Mouse (Mus musculus) forebrain, postnatal 0 days (tissue): Measurements from ENCODE around the gene Fignl2. TPM values are rescaled to one million over a fixed set of nuclear protein-coding genes. Genes with fewer than 3 reads are reported as not detected.

Experiments used
- ATAC-seq: fragments of 200-750 bp; cut with Nextera tagmentation; 2 replicates; pipeline ENCODE4 v1.8.0; 2017; ENCODE audit warnings: mild to moderate bottlenecking, moderate library complexity
- DNase-seq: peaks from one replicate; pipeline ENCODE4 v3.0.0-alpha.2; 2015
- H3K27ac ChIP-seq: fragments of 300-500 bp; sonication (generic); 2 replicates; pipeline ENCODE4 v1.5.1; 2014; ENCODE audit warnings: low read depth, mild to moderate bottlenecking, antibody characterized with exemption, low read length, moderate library complexity, mixed read lengths
- H3K27me3 ChIP-seq: fragments of 300-500 bp; sonication (generic); 2 replicates; pipeline ENCODE4 v1.6.1; 2014; ENCODE audit warnings: mild to moderate bottlenecking, low read length, mixed read lengths; ENCODE audit not compliant: insufficient read depth
- H3K36me3 ChIP-seq: fragments of 300-500 bp; sonication (generic); 2 replicates; pipeline ENCODE4 v1.6.1; 2014; ENCODE audit warnings: mild to moderate bottlenecking, moderate library complexity; ENCODE audit not compliant: insufficient read depth
- H3K4me1 ChIP-seq: fragments of 300-500 bp; sonication (generic); 2 replicates; pipeline ENCODE4 v1.6.1; 2014; ENCODE audit warnings: antibody characterized with exemption; ENCODE audit not compliant: insufficient read depth
- H3K4me2 ChIP-seq: fragments of 300-500 bp; sonication (generic); 2 replicates; pipeline ENCODE4 v1.6.1; 2014; ENCODE audit warnings: low read depth, mild to moderate bottlenecking, moderate library complexity
- H3K4me3 ChIP-seq: fragments of 300-500 bp; sonication (generic); 2 replicates; pipeline ENCODE4 v1.5.1; 2014; ENCODE audit warnings: low read depth, low read length, mixed read lengths
- H3K9ac ChIP-seq: fragments of 300-500 bp; sonication (generic); 2 replicates; pipeline ENCODE4 v1.6.1; 2014; ENCODE audit warnings: mild to moderate bottlenecking
- H3K9me3 ChIP-seq: fragments of 300-500 bp; sonication (generic); 2 replicates; pipeline ENCODE4 v1.6.1; 2016; ENCODE audit warnings: low read length
- CTCF ChIP-seq: sonication (generic); IDR thresholded peaks from 2 replicates; pipeline ENCODE4 v1.5.1; 2016; ENCODE audit warnings: antibody characterized with exemption, control low read depth, low read depth
- WGBS: fragments of 180-500 bp; shearing (Covaris S2); extraction: QIAGEN DNeasy Blood & Tissue Kit; methylation state at CpG from one replicate; pipeline ENCODE4 v1.1.7; 2014; 5-methylcytosine and 5-hydroxymethylcytosine counted together
- polyA plus RNA-seq: library from polyadenylated mRNA; unstranded; fragments of >200 nt; fragmentation: Nextera tagmentation; extraction: Ambion mirVana; gene quantifications from 2 replicates; pipeline ENCODE4 v1.2.1, GENCODE M21; 2015
- total RNA-seq: library from RNA; depleted of rRNA; stranded (reverse); fragments of >200 nt; gene quantifications from 2 replicates; pipeline ENCODE4 v1.2.3, GENCODE M21; 2014; rRNA removed

Fignl2 gene
- total RNA-seq (0.85 and 1.3 TPM in 2 replicates), polyA plus RNA-seq (0.06 TPM in 1 of 2 replicates, not detected in the other)

DNA sequence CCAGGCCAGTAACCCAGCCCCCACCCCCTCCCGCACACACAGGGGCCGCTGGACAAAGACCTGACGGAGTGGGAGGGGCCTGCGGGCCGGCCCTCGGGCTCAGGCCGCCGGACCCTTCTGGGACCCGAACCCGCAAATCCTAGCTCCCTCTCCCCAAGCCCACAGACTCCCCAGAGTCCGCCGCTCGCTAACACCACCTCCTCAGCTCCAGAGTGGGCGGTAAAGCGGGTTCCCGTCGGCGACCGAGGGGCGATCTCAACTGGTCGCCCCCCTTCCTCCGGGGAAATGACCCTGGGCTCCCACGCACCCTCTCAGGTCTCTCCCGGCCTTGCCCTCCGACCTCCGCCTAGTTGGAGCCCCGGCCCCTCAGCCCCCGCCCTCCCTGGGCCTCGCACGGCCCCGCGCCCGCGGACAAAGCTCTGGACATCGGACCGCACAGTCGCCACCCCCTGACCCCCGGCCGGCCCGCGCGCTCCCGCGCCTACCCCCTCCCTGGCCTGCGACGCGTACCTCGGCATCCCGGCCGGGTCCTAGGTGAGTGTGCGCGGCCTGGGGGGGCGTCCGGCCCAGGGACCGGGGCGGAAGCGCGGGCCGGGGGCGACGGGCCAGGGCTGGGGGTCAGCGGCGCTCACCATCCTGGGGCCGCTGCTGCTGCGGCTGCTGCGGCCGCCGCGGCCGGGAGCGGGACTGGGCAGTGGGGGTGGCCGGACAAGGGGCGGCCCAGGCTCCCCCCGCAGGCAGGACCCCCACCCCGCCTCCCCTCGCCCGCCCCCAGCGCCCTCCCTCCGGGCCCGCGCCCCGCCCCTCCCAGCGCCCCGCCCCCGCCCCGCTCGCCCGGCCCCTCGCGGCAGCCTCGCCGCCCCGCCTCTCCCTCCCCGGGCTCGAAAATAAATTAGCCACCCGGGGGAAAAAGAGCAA lies at the start of gene Fignl2:
Fignl2 (minus strand) TSS at position 755 of the 918 bp plus-strand sequence.
- no peak for DNase-seq
- Histone ChIP-seq H3K4me1 (0 out of 2 replicates have a peak, but pooled peaks cover 3% of the 10 kb centered on the region), H3K9ac (peak within 1 kb of the TSS; percentile 43), H3K4me3 (peak within 1 kb of the TSS; percentile 49), H3K27me3 (peaks cover 21% of the 10 kb centered on the region), H3K36me3 (no peaks in the 10 kb centered on the region), H3K27ac (0 out of 2 replicates have a peak within 1 kb of the TSS, but pooled peaks have one; percentile 15), H3K9me3 (no peaks in the 10 kb centered on the region), H3K4me2 (peak within 1 kb of the TSS; percentile 87)
- WGBS: 2% methylated on average over 42 of the region's 96 CpGs
- TF ChIP-seq CTCF: no peak
- peak; percentile 24 for ATAC-seq

DNA sequence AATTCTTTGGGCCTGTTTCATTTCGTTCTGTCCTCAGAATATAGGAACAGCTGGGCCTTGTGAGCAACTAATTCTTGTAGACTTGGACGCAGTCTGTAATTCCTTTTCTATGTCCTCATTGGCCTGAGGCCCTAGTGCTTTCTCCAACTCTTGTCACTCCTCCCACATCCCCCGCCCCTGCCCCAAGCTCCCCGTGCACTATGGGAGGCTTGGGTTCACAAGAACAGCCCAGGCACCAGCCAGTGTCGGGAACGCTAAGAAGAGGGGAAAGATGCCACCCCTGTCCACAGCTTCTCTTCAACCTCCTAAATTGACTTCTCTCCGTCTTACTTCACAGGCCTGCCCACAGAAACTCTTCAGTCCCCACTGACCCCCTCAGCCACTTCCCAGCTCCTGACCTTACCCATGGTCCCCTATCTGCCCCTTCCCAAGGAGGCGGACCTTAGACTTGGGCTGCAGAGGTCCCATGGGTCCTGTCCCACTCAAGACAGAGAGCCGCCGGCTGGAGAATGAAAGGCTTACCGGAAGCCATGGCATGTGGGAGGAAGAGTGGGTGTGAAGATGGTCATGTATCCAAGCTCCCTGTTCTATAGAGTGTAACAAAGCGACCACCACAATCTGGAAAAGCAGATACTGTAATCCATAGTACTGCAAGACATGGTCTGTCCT lies 48.6 kb upstream of the Fignl2 start:
- no peaks in the 10 kb centered on the region for H3K36me3 ChIP-seq
- no peak overlapping the region for H3K4me2 ChIP-seq
- ATAC-seq (no peak), DNase-seq (no peak)
- no peak overlapping the region for H3K4me3 ChIP-seq
- TF ChIP-seq CTCF: no peak
- 81% methylated on average over 12 of the region's 12 CpGs for WGBS
- H3K4me1 ChIP-seq: no peaks in the 10 kb centered on the region
- H3K27me3 ChIP-seq: peaks cover 25% of the 10 kb centered on the region
- H3K9me3 ChIP-seq: no peaks in the 10 kb centered on the region
- no peak overlapping the region for H3K9ac ChIP-seq
- H3K27ac ChIP-seq: no peak overlapping the region

DNA sequence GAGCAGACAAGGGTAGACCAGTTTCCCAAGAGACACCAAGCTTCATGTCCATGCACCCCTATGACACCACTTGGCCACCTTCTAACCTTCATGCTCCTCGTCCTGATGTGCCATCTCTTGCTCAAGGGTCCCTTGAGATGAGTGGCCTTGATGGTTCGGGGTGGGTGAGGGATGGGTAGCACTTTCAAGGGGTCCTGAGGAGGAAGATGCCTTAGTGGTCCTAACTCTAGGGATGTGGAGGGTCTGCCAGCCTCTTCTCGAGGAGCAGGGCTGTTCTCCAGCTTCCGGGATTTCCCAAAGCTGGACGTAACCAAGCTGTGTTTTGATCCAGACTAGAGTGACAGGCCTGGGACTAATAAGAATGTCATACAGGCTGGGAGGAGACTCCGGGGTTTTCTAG lies 47.2 kb upstream of the Fignl2 start:
- Histone ChIP-seq H3K36me3 (no peaks in the 10 kb centered on the region), H3K27me3 (peaks cover 19% of the 10 kb centered on the region), H3K4me2 (no peak overlapping the region), H3K9ac (no peak overlapping the region), H3K9me3 (no peaks in the 10 kb centered on the region), H3K27ac (no peak overlapping the region), H3K4me3 (no peak overlapping the region), H3K4me1 (no peaks in the 10 kb centered on the region)
- TF ChIP-seq CTCF: no peak
- WGBS: 91% methylated on average over 6 of the region's 6 CpGs
- DNase-seq: no peak
- ATAC-seq: no peak

DNA sequence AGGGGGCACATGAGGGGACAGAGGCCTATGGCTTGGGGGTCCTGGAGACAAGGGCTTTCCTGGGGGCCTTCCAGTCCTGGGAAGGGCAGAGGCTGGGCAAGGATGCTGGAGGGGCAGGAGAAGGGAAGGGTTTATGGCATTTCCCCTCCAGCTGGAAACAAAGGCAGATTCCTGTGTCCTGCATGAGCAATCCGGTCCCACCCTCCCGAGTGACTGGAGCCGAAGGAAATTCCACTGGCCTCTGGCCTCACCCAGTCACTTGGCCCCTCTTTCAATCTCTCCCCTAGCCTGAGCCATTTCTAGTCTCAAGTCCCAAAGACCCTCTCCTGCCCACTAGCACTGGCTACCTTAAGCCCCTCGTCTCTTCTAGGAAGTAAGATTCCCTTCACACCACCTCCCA lies 44.8 kb upstream of the Fignl2 start:
- H3K4me3 ChIP-seq: no peak overlapping the region
- WGBS: 76% methylated on average over 4 of the region's 4 CpGs
- no peaks in the 10 kb centered on the region for H3K4me1 ChIP-seq
- H3K27ac ChIP-seq: no peak overlapping the region
- no peak overlapping the region for H3K9ac ChIP-seq
- ATAC-seq: no peak
- TF ChIP-seq CTCF: no peak
- DNase-seq: no peak
- no peaks in the 10 kb centered on the region for H3K9me3 ChIP-seq
- peaks cover 6% of the 10 kb centered on the region; the same call in 1 of the 2 replicates for H3K27me3 ChIP-seq
- H3K4me2 ChIP-seq: no peak overlapping the region
- no peaks in the 10 kb centered on the region for H3K36me3 ChIP-seq

DNA sequence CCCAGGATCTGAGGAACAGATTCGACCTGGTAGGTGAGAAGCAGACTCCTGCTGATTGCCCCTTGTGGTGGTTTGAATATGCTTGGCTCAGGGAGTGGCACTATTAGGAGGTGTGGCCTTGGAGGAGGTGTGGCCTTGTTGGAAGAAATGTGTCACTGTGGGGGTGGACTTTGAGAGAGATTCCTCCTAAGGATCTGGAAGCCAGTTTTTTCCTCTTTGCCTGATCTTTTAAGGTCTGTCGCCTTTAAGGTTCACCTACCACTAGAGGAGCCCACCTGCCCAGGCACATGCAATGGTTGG lies 43.9 kb upstream of the Fignl2 start:
- Histone ChIP-seq H3K4me3 (no peak overlapping the region), H3K9me3 (no peaks in the 10 kb centered on the region), H3K9ac (no peak overlapping the region), H3K4me1 (no peaks in the 10 kb centered on the region), H3K4me2 (no peak overlapping the region), H3K27me3 (0 out of 2 replicates have a peak, but pooled peaks cover 3% of the 10 kb centered on the region), H3K36me3 (no peaks in the 10 kb centered on the region), H3K27ac (no peak overlapping the region)
- 0 out of 2 replicates have a peak, but pooled peaks have one; percentile 3 for TF ChIP-seq CTCF
- WGBS: 32% methylated on average over 2 of the region's 2 CpGs
- no peak for DNase-seq
- ATAC-seq: no peak

DNA sequence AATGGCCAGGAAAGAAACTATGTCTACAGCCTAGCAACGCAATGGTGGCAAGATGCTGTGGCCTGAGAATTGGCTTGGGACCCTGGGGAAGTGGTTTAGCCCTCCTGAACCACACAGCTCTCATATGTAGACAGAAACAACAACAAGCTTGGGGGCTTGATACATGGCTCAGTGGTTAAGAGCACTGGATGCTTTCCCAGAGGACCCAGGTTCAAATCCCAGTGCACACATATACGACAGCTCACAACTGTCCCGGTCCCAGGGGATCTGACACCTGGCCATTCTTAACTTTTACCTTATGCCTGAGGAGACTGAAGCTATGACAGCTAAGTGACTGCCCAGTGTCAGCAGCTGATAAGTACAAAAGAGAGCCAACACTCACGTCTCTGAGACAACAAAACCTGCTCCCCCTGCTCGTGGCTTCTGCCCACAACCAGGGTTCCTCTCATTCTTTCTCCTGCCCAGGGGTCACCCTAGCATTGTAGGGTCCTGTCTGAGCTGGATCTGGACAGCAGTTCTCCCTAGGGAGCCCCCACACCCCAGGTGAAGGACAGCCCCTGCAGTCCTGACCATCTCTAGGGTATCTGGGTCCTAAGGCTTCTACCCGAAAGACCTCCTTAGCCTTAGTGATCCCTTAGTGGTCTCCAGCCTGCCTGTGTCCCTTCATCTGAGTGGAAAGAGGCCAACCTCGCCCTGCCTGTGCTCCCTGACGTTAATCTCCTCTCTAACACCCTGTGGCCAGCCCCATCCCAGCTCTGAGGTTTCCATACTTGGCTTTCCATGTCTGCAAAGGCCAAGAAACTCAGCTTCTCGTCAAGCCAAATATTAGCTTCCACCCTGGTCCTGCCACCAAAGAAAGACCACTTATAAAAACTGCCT lies 43.3 kb upstream of the Fignl2 start:
- WGBS: 77% methylated on average over 9 of the region's 9 CpGs
- Histone ChIP-seq H3K27me3 (0 out of 2 replicates have a peak, but pooled peaks cover under 1% of the 10 kb centered on the region), H3K4me3 (no peak overlapping the region), H3K36me3 (no peaks in the 10 kb centered on the region), H3K27ac (no peak overlapping the region), H3K9ac (no peak overlapping the region), H3K4me1 (no peaks in the 10 kb centered on the region), H3K9me3 (no peaks in the 10 kb centered on the region), H3K4me2 (no peak overlapping the region)
- ATAC-seq (no peak), DNase-seq (no peak)
- no peak for TF ChIP-seq CTCF
